Mouse (Mus musculus): ENCODE data around the gene Lrmp. TPM values are rescaled to one million over a fixed set of nuclear protein-coding genes. Genes with fewer than 3 reads are reported as not detected.
"Not testable (repeated sequence)": the region's sequence is repeated elsewhere in the genome, so short reads cannot be mapped to it uniquely, and the experiment has no call there.

Lrmp gene
- polyA plus RNA-seq, 1 experiment from 2014 or later: 6.5 TPM

GRCm38 (mm10) chr6:145091998-145092397 is 23.5 kb upstream of the Lrmp start:
- H3K27ac ChIP-seq (ENCODE audit: low read length): no peak overlapping the region
- H3K4me1 ChIP-seq (ENCODE audit: control insufficient read depth, insufficient read depth, low read length): no peaks in the 10 kb centered on the region
- no peaks in the 10 kb centered on the region for H3K36me3 ChIP-seq (ENCODE audit: control insufficient read depth, insufficient read depth, low read length)
- no peaks in the 10 kb centered on the region for H3K9me3 ChIP-seq (ENCODE audit: control insufficient read depth, low read depth, low read length)
- no peak overlapping the region for H3K4me3 ChIP-seq (ENCODE audit: low read depth, low read length)
- H3K4me2 ChIP-seq (replicated peaks; ENCODE audit: low read depth, low read length): no peak overlapping the region
- H3K27me3 ChIP-seq (ENCODE audit: control insufficient read depth, insufficient read depth, low read length): no peaks in the 10 kb centered on the region
- 74% methylated on average over 7 of the region's 7 CpGs for WGBS
- no peak overlapping the region for H3K9ac ChIP-seq (replicated peaks; ENCODE audit: low read depth, low read length)
- ATAC-seq (ENCODE audit: insufficient number of reproducible peaks, insufficient read depth, low FRiP score, low read depth): no peak

- H3K9ac ChIP-seq (replicated peaks; ENCODE audit: low read depth, low read length); H3K4me2 ChIP-seq (replicated peaks; ENCODE audit: low read depth, low read length); ATAC-seq (ENCODE audit: insufficient number of reproducible peaks, insufficient read depth, low FRiP score, low read depth); H3K27ac ChIP-seq (ENCODE audit: low read length); H3K36me3 ChIP-seq (ENCODE audit: control insufficient read depth, insufficient read depth, low read length); H3K27me3 ChIP-seq (ENCODE audit: control insufficient read depth, insufficient read depth, low read length); H3K4me1 ChIP-seq (ENCODE audit: control insufficient read depth, insufficient read depth, low read length); H3K9me3 ChIP-seq (ENCODE audit: control insufficient read depth, low read depth, low read length); H3K4me3 ChIP-seq (ENCODE audit: low read depth, low read length): not testable (repeated sequence)
- 46% methylated on average over 7 of the region's 7 CpGs for WGBS
Observed at GRCm38 (mm10) chr6:145093038-145093622, 22.3 kb upstream of the Lrmp start.

GRCm38 (mm10) chr6:145094431-145094830 is 21.0 kb upstream of the Lrmp start:
- no peak overlapping the region for H3K9ac ChIP-seq (replicated peaks; ENCODE audit: low read depth, low read length)
- no peaks in the 10 kb centered on the region for H3K4me1 ChIP-seq (ENCODE audit: control insufficient read depth, insufficient read depth, low read length)
- H3K4me2 ChIP-seq (replicated peaks; ENCODE audit: low read depth, low read length): no peak overlapping the region
- H3K27ac ChIP-seq (ENCODE audit: low read length): no peak overlapping the region
- no peak overlapping the region for H3K4me3 ChIP-seq (ENCODE audit: low read depth, low read length)
- H3K36me3 ChIP-seq (ENCODE audit: control insufficient read depth, insufficient read depth, low read length): no peaks in the 10 kb centered on the region
- no peaks in the 10 kb centered on the region for H3K27me3 ChIP-seq (ENCODE audit: control insufficient read depth, insufficient read depth, low read length)
- H3K9me3 ChIP-seq (ENCODE audit: control insufficient read depth, low read depth, low read length): no peaks in the 10 kb centered on the region
- ATAC-seq (ENCODE audit: insufficient number of reproducible peaks, insufficient read depth, low FRiP score, low read depth): no peak
- WGBS: 74% methylated on average over 4 of the region's 4 CpGs

GRCm38 (mm10) chr6:145100923-145101322 is 14.5 kb upstream of the Lrmp start:
- 65% methylated on average over 9 of the region's 9 CpGs for WGBS
- H3K9ac ChIP-seq (replicated peaks; ENCODE audit: low read depth, low read length): no peak overlapping the region
- no peak overlapping the region for H3K4me2 ChIP-seq (replicated peaks; ENCODE audit: low read depth, low read length)
- H3K27me3 ChIP-seq (ENCODE audit: control insufficient read depth, insufficient read depth, low read length): no peaks in the 10 kb centered on the region
- no peak overlapping the region for H3K4me3 ChIP-seq (ENCODE audit: low read depth, low read length)
- no peaks in the 10 kb centered on the region for H3K9me3 ChIP-seq (ENCODE audit: control insufficient read depth, low read depth, low read length)
- H3K27ac ChIP-seq (ENCODE audit: low read length): no peak overlapping the region
- no peaks in the 10 kb centered on the region for H3K4me1 ChIP-seq (ENCODE audit: control insufficient read depth, insufficient read depth, low read length)
- no peaks in the 10 kb centered on the region for H3K36me3 ChIP-seq (ENCODE audit: control insufficient read depth, insufficient read depth, low read length)
- no peak for ATAC-seq (ENCODE audit: insufficient number of reproducible peaks, insufficient read depth, low FRiP score, low read depth)

GRCm38 (mm10) chr6:145104241-145104939 is 11.1 kb upstream of the Lrmp start:
- H3K4me3 ChIP-seq (ENCODE audit: low read depth, low read length): no peak overlapping the region
- no peaks in the 10 kb centered on the region for H3K36me3 ChIP-seq (ENCODE audit: control insufficient read depth, insufficient read depth, low read length)
- no peaks in the 10 kb centered on the region for H3K9me3 ChIP-seq (ENCODE audit: control insufficient read depth, low read depth, low read length)
- H3K27me3 ChIP-seq (ENCODE audit: control insufficient read depth, insufficient read depth, low read length): no peaks in the 10 kb centered on the region
- no peak overlapping the region for H3K4me2 ChIP-seq (replicated peaks; ENCODE audit: low read depth, low read length)
- H3K9ac ChIP-seq (replicated peaks; ENCODE audit: low read depth, low read length): no peak overlapping the region
- no peak overlapping the region for H3K27ac ChIP-seq (ENCODE audit: low read length)
- no peaks in the 10 kb centered on the region for H3K4me1 ChIP-seq (ENCODE audit: control insufficient read depth, insufficient read depth, low read length)
- WGBS: 63% methylated on average over 10 of the region's 10 CpGs
- ATAC-seq (ENCODE audit: insufficient number of reproducible peaks, insufficient read depth, low FRiP score, low read depth): no peak

- Histone ChIP-seq H3K27me3 (ENCODE audit: control insufficient read depth, insufficient read depth, low read length) (no peaks in the 10 kb centered on the region), H3K36me3 (ENCODE audit: control insufficient read depth, insufficient read depth, low read length) (no peaks in the 10 kb centered on the region), H3K27ac (ENCODE audit: low read length) (no peak overlapping the region), H3K4me2 (replicated peaks; ENCODE audit: low read depth, low read length) (no peak overlapping the region), H3K4me3 (ENCODE audit: low read depth, low read length) (no peak overlapping the region), H3K9ac (replicated peaks; ENCODE audit: low read depth, low read length) (no peak overlapping the region), H3K4me1 (ENCODE audit: control insufficient read depth, insufficient read depth, low read length) (no peaks in the 10 kb centered on the region), H3K9me3 (ENCODE audit: control insufficient read depth, low read depth, low read length) (no peaks in the 10 kb centered on the region)
- WGBS: 93% methylated on average over 10 of the region's 10 CpGs
- no peak for ATAC-seq (ENCODE audit: insufficient number of reproducible peaks, insufficient read depth, low FRiP score, low read depth)
Observed at GRCm38 (mm10) chr6:145105439-145105838, 10.0 kb upstream of the Lrmp start.

- WGBS: 89% methylated on average over 5 of the region's 6 CpGs
- no peak overlapping the region for H3K4me3 ChIP-seq (ENCODE audit: low read depth, low read length)
- H3K9ac ChIP-seq (replicated peaks; ENCODE audit: low read depth, low read length): no peak overlapping the region
- H3K4me2 ChIP-seq (replicated peaks; ENCODE audit: low read depth, low read length): no peak overlapping the region
- H3K36me3 ChIP-seq (ENCODE audit: control insufficient read depth, insufficient read depth, low read length): no peaks in the 10 kb centered on the region
- no peak for ATAC-seq (ENCODE audit: insufficient number of reproducible peaks, insufficient read depth, low FRiP score, low read depth)
- H3K9me3 ChIP-seq (ENCODE audit: control insufficient read depth, low read depth, low read length): no peaks in the 10 kb centered on the region
- no peak overlapping the region for H3K27ac ChIP-seq (ENCODE audit: low read length)
- H3K27me3 ChIP-seq (ENCODE audit: control insufficient read depth, insufficient read depth, low read length): no peaks in the 10 kb centered on the region
- no peaks in the 10 kb centered on the region for H3K4me1 ChIP-seq (ENCODE audit: control insufficient read depth, insufficient read depth, low read length)
Observed at GRCm38 (mm10) chr6:145106163-145106842, 9.2 kb upstream of the Lrmp start.

- no peak for ATAC-seq (ENCODE audit: insufficient number of reproducible peaks, insufficient read depth, low FRiP score, low read depth)
- H3K9me3 ChIP-seq (ENCODE audit: control insufficient read depth, low read depth, low read length): no peaks in the 10 kb centered on the region
- H3K27ac ChIP-seq (ENCODE audit: low read length): no peak overlapping the region
- H3K4me2 ChIP-seq (replicated peaks; ENCODE audit: low read depth, low read length): no peak overlapping the region
- no peaks in the 10 kb centered on the region for H3K27me3 ChIP-seq (ENCODE audit: control insufficient read depth, insufficient read depth, low read length)
- 92% methylated on average over 4 of the region's 4 CpGs for WGBS
- H3K4me3 ChIP-seq (ENCODE audit: low read depth, low read length): no peak overlapping the region
- 0 out of 2 replicates have a peak, but pooled peaks cover under 1% of the 10 kb centered on the region for H3K4me1 ChIP-seq (ENCODE audit: control insufficient read depth, insufficient read depth, low read length)
- no peaks in the 10 kb centered on the region for H3K36me3 ChIP-seq (ENCODE audit: control insufficient read depth, insufficient read depth, low read length)
- no peak overlapping the region for H3K9ac ChIP-seq (replicated peaks; ENCODE audit: low read depth, low read length)
Observed at GRCm38 (mm10) chr6:145110786-145111185, 4.7 kb upstream of the Lrmp start.

Measured in stomach, embryonic 14.5 days (tissue).